Mouse (Mus musculus): ENCODE results near the gene Myb. TPM values are rescaled to one million over a fixed set of nuclear protein-coding genes. Genes with fewer than 3 reads are reported as not detected.

Myb gene
- 1 to 10 TPM; 2.0 to 2.2 TPM for total RNA-seq (2021)

DNA sequence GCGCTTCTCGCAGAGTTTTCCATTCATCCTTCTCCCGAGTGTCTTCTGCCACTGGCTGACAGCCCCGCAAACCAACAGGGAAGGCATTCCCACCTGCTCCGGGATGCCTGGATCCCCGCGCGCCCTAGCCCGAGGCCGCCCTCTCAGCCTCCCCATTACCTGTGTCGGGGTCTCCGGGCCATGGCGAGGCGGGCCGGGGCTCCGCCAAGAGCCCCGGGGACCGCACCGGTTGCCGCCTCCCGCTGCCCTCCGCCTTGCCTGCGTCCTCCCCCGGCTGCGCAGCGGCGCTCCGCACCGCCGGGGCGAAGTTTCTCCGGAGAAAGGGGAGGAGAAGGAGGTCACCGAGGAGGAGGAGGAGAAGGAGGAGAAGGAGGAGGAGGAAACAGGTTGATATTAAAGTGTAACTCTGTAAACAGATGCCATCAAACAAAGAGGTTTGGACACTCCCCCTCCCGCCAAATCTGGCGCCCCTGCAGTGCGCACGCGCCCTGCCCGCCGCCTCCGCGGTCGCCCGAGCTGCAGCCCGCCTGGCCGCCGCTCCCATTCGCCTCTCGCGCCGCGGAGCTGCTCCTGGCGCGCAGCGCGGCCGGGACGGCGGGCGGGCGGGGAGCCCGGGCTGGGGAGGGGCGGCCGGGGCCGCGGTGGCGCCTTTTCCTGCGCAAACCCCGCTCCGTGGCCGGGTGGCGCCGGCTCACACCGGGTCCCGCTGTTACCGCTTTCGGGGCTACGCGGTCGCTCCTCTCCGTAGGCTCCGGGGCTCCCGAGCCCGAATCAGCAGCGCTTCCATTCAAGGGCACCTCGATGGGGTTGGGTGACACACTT is at the start of gene Myb:
TSS of gene Myb (minus strand) at position 448 of the 822 bp plus-strand sequence.
- intact Hi-C loops (cut with DNase I): no loop called here
- peak; percentile 79 for DNase-seq

DNA sequence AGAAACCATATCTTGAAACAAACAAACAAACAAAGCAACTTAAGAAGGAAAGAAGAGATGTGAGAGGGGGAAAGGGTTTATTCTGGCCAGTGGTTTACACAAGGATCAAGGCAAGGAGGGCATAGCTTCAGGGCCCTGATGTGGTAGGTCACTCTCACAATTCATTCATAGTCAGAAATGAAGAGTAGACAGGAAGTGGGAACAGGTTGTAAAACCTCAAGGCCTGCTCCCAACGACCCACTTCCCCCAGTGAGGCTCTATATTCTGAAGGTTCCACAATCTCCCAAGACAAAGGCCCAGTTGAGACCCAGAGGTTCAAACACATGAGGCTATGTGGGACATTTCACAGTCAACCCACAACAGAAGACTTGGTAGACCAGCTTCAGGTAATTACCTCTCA is 46.6 kb upstream of the Myb start:
- intact Hi-C loops (cut with DNase I): no loop called here
- no peak for DNase-seq

DNA sequence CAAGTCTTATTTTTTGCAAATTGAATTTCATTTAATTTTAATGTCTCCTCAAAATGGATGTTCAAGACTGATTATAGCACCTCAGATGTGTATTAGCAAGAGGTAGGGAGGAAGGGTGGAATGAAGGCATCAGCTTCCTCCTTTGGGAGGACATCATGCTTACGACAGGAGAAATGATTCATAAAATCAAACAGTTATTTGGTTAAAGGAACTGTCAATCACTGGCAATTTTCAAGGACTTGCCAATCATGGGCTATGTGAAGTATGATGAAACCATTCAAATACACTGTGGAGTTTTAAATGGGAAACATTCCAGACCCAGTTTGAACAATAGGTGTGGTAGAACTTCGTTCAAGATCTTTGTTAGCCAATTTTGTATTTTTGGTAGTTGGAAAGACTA is 45.4 kb upstream of the Myb start:
- intact Hi-C loops (cut with DNase I): no loop called here
- no peak for DNase-seq

DNA sequence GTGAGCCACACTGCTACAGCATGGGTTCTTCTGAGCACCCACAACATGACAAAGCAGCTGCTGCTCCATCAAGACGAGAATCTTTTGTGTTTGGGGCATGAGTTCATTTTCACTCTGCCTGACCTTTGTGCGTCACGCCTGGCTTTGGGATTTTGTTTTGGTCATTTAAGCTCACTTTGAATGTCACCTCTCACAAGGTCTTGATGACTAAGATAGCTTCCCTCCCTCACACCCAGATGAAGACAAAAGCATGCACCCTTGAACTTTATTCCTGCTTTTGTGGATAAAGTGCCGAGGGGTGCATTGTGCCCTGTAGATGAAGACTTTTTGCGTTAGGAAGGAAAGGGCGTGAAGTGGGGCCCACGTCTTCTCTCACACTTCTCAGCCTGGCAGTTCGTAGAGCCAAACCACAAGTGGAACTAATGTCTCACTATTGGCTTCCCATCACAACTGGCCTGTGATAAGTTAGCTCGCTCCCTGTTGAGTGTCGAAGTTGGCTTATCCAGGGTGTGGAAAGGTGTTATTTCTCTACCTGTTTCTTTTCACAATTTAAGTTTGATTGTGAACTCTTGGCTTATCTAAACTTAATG is 43.8 kb upstream of the Myb start:
- no peak for DNase-seq
- intact Hi-C loops (cut with DNase I): no loop called here

DNA sequence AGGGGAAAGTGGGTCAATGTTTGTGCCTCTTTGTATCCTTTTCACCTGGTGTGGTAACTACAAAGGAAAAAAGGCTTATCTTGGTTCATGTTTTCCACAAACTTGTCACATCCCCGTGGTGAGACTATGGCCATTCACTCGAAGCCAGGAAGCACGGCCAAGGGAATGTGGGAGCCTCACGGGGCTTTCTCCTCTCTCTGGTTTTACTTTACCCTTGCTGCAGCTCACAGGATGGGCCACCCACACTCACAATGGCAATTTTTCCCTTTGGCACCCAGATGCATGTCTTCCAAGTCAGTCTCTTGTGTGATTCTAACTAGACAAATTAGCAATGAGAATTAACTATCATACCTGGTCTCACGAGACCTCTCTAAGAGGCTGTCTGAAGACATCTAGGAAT is 43.1 kb upstream of the Myb start:
- DNase-seq: no peak
- intact Hi-C loops (cut with DNase I): no loop called here

DNA sequence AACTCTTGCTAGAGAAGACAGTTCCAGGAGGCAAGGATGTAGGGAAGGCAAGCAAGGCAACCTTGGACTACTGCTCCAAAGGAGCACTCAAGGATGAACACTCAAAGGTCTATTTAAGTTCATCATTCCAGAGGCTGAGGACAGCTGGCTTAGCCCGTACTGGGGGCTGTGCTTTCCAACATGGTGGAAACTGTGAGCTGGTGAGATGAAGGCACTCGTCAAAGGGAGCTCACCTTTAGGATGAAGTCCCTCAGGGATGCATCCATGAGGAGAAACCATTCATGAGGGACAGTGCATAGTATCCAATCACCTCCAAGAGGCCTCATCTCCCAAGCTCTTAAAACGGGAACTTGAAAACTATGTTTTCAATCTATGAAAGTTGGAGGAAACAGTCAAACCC is 42.7 kb upstream of the Myb start:
- DNase-seq: no peak
- intact Hi-C loops (cut with DNase I): no loop called here

DNA sequence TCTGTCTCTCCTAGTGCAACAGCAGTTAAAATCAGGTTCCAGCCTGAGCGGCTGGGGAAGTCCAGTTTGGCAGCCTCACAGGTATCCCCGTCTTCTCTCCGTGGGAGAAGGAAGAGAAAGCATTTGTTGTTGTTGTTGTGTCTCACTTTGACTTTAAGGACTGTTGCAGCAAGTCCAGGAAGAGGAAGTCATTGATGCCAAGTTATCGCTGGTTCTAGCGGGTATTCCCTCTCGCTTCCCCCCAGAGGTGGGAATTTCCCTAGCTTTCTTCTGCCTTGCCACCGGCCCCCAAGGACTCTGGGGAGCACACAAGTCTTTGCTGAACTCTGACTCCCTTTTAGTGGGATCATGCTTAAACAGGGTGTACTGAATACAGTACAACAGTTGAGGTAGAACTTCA is 40.0 kb upstream of the Myb start:
- intact Hi-C loops (cut with DNase I): no loop called here
- no peak for DNase-seq

DNA sequence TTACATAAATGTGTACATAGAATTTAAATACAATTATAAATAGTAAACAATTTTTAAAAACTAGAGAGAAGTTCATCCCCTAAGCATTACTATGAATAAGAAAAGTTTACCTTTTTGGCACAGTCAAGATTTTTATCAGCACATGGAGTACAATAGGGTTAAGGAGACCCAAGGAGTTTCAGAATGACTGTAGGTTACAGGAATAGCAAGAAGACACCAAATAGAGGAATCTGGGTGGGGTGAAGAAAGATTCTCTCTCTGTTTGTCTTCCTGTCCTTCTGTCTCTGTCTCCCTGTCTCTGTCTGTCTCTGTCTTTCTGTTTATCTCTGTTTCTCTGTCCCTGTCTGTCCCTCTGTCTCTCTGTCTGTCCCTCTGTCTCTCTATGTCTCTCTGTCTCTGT is 39.5 kb upstream of the Myb start:
- intact Hi-C loops (cut with DNase I): no loop called here
- no peak for DNase-seq

DNA sequence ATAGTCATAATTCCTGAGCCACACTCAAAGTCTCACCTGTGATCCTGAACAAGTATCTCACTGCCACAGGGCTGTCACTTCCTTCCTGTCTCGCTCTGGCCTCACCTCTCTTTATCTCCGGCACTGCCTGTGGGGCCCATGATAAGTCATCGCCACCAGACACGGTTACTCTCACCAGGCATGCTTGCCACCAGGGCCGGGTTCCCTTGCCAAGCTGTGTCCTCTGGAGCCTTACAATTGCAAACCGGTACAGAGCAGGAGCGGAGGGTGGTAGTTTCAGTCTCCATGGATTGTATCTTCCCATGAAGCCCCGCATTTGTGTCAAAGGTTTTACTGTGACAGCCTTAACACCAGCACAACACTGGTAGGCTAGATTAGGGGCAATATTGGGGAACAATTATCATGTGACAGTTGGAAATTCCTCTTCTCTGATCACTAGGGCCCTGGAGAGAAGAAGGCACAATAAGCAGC is 35.9 kb upstream of the Myb start:
- intact Hi-C loops (cut with DNase I): no loop called here
- no peak for DNase-seq

DNA sequence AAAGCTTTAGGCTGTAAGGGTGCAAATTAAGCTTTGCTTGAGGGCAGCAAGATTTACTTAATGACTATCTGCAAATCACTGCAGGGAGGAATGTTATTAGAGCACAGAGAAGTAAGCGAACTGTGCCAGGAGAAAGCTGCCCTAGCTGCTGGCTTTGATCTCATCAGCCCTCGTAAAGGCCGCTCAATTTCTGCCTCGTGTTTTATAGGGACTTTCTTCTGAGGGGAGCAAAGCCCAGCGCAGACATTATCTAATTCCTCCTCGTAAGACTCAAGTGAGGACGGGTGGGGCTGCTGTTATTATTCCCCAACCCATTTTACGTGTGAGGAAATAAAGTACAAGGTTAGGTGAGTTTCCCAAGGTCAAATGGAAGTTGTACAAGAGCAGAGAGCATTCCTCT is 34.8 kb upstream of the Myb start:
- DNase-seq: no peak
- intact Hi-C loops (cut with DNase I): no loop called here

DNA sequence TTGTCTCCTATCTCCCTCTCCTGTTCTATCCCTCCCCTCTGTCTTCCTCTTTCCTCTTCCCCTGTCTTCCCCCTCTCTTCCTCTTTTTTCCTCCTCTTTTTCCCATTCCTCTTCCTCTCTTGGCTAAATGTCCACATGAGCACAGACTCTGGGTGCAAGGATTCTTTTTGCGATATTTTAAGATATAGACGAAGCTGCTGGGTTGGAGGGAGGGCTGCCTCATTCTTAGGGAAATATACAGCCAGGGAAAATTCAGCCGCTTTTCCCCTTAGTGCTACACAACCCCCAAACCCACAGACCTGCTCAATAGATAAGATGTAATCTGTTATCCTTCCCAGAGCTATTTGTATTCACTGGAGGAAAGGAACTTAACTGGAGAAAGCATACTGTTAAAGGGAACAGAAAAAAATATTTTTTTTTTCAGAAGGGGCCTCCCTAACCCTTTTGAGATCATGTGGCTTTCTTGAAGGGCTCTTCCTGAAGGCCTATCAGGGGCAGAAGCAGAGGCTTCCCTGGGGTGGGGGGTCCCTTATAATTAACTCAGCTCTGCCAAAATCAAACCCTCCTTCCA is 33.2 kb upstream of the Myb start:
- intact Hi-C loops (cut with DNase I): no loop called here
- DNase-seq: no peak

DNA sequence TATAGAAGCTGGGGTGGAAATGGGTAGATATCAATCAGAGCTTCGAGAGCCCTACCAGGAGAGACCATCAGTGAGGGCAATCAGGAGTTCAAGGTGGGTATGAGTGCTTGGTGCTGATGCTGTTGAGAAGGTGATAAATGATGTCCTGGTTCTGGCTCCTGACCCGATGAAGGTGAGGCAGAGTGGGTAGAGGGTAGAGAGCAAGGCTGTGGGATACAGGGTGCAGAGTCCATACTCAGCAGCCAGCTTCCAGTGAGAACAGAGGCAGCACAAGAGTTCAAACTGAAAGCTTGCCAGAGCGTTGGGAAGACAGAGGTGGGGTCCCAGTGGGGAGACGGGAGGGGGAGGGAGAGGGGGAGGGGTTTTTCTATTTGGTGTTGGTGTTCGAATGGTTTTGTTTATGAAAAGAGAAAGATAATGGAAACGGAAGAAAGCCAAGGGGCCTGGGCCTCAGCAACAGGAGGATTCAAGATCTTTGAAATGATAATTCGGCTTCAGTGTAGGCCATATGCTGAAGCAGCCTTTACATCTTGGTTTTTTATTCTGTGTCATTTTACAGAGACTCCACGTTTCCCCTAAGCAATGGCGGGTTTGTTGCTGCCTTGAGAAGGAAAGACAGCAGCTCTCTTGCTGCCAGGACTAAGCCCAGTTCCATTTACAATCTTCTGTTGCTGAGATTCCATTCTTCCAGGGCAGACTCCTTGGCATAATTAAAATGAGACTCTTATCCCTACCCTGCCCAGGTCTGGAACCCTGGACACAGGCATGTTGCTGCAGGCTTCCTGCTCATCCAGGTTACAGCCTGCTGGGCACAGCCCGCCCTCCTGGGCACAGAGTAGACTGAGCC is 32.5 kb upstream of the Myb start:
- no peak for DNase-seq
- intact Hi-C loops (cut with DNase I): no loop called here

DNA sequence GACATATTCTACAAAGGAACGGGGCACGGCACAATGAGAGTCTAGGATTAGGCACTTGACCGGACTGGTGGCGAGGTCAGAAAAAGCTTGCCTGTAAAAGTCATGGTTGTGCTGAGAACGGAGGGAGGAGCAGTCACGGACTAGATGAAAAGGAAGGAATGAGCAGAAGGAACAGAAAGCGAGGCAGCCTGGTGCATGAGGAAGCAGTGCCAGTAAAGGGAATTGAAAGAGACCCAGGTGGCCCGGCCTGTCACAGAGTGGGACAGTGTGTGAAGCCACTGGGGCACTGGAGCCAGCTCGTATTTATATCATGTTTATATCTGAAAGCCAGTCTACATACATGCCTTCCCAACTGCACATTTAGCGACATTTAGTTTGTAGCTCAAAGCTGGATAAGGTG is 31.7 kb upstream of the Myb start:
- intact Hi-C loops (cut with DNase I): no loop called here
- DNase-seq: no peak

DNA sequence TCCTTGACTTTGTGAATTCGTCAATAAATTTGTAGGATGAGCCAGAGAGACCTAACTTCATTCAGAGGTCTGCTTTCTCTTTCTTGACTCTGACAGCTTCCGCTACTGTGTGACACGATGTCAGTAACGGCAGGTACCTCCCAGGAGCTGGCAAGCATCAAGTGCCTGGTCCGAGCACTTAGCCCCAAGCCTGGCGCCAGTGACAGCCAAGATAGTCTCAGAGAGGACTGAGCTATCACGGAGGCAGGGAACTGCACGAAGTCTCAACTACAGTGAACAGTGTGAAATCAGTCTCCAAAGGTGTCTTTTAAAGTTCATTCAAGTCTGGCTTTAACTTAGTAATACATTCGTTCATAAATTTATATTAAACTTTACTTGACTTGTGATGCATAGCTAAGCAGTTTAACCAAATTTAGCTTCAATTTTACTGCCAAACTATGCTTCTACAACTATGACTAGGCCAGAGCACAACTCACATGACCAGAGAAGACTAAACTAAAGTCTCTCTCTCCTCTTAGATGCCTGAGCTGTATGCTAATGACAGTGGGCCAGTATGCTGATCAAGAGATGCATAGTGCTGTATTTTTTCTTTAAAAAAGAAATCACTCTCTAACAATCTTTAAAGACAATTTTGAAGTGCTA is 29.1 kb upstream of the Myb start:
- DNase-seq: no peak
- intact Hi-C loops (cut with DNase I): loop anchor here (10.0 kb wide), 1 partner anchor 195 kb away; no protein-coding TSS in a partner anchor

DNA sequence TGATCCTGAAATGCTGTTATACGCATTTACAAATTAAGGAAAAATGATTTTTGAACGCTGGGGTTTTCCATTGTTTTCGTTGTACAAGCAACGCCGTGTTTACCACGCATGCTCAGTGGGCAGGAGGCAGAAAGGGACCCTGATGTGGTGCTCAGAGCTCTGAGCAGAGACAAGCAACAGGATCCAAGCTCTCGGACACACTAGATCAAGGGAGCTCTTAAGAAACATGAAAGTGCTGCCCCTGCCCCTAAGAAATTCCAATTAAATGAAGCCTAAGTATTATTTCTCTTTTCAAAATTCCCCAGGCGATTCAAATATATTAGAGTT is 28.5 kb upstream of the Myb start:
- intact Hi-C loops (cut with DNase I): loop anchor here (10.0 kb wide), 1 partner anchor 194 kb away; no protein-coding TSS in a partner anchor
- DNase-seq: no peak

DNA sequence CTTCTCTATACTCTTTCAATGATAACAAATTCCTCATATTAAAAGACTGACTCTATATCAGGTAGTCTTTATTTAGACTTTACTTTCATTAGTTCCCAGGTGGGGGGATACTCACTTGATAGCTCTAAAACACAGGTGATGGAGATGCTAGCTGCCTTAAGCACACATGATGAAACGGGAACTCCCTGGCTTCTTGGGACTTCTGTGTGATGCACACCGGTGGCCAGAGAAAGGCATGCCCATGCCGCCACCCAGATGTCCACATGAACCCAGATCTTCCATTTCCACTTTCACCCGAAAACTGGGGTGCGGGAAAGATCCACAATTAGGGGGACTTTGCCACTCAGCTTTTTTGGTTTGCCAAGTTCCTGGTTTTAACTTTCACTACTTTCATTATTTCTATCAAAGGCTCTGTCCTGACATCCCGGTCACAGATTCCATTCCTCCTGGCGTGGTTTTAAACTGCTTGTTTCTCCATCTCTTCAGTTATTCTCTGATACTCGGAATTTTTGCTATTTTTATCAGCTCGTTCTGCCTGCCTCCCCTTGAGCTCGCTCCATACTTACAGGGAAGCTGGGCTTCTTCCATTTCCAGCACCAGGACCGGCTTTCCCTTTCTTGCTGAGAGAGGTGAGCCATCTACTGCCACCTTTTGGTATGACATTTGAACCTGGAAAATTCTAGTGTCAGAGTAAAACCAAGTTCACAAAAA is 27.9 kb upstream of the Myb start:
- intact Hi-C loops (cut with DNase I): loop anchor here (10.0 kb wide), 1 partner anchor 194 kb away; no protein-coding TSS in a partner anchor
- peak; percentile 44 for DNase-seq

DNA sequence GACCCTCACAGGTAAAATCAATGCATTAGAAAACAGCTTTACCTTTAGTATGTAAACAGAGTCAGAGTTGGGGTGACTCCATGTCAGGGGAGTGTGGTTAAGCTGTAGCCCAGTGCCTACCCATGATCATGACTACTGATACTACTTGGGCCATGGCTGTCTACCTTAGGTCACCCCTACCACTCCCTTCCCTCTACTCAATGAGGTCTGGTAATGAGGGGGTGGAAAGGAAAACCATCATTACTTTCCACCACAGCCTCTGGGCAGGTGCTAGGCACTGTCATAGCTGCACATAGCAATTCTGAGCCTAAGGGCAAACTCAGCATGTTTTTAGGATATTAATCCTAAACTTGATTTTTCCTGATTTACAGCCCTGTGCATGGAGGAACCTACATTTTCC is 27.1 kb upstream of the Myb start:
- intact Hi-C loops (cut with DNase I): loop anchor here (10.0 kb wide), 1 partner anchor 193 kb away; no protein-coding TSS in a partner anchor
- DNase-seq: no peak

DNA sequence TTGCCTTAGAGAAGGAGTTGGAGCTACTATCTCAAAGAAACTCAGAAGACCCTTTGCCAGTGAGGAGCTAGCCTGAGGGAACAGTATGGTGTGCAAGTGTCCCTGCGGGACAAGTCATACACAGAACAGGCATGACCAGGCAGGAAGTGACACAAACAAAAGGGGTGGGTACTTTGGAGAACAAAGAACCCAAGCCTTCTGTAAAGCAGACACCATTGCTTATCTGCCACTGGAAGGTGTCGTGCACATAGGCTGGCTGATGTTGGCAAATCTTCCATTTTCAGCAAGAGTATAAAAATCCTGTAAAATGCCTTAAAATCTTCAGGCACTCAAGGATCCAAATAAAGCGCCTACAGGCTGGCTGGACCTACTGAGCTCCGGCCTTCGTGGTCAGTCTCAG is 25.9 kb upstream of the Myb start:
- no peak for DNase-seq
- intact Hi-C loops (cut with DNase I): loop anchor here (10.0 kb wide), 1 partner anchor 192 kb away; no protein-coding TSS in a partner anchor

DNA sequence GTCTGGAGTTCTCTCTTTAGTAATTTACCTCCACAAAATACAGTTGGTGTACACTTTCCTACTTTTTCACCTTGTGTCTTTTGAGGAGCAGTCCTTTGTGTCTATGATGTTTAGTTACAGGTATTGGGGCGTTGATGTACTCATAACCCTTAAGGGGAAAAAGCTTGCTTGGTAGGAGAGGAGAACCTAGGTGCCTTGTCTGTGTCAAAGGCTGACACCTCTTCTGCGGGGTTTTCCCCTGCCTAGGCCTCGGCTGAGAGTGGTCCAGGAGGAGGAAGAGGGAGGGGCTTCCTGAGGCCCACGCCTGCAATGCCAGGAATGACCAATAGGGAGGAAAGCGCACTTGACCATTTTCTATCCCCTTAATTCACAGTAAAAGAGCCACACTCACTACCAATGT is 17.9 kb upstream of the Myb start:
- intact Hi-C loops (cut with DNase I): no loop called here
- DNase-seq: no peak

DNA sequence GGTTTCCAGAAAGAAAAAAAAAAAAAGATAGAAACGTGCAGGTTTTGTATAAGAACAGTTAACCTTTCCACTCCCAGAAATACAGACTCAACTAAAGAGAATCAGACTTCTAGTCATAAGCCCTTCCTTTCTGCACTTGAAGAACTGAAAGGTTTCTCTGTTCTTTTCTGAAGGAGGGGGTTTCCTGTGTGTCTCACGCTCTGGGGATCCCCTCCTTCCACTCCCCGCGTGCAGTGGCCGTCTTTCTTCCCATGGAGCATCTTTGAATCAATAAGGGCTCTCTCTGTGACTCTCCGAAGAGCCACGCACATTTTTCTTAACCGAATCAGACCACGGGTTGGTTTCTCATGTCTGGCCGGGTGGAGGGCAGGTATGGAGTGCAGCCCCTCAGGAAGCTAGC is 17.5 kb upstream of the Myb start:
- DNase-seq: no peak
- intact Hi-C loops (cut with DNase I): no loop called here
